ENCODE assay signal across 11 mouse cellular contexts in the genomic region with DNA sequence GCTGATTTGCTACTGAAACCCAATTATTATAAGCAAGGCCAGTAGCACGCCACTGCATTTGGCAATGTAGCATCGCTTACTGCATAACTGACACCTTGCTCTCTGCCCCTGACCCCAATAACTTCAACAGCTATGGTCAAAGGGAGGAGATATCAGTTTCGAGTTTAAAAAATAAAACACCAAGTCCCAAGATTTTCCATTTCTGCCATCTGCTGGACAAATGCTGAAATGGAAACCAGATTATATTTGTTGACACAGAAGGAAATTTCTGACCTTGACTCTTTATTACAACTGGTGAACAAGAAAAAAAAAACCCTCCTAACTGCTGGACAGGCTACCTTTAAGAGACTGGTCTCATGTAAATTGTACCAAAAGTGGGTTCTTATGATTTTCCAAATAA. TPM values are rescaled to one million over a fixed set of nuclear protein-coding genes. Genes with fewer than 3 reads are reported as not detected.
A peak's percentile ranks its signal among the peaks of the same experiment; 100 is the strongest.
DNase-seq lines count a peak whose midpoint lies in the region; ATAC-seq and TF ChIP-seq lines count a peak whose summit lies in the region.
"Had no signal": no experiment of that assay in that cellular context is flagged by ENCODE, and none has a peak within 500 bp of the region (broad histone marks: within the 10 kb centered on the region; RNA-seq: fewer than 3 reads in every experiment).

No protein-coding gene starts in this region.

- peak; percentile 47 for DNase-seq in forebrain, embryonic 14.5 days (ENCODE audit: low spot score)
- DNase-seq in left cerebral cortex, adult 2 months (ENCODE audit: extremely low spot score in 1 of 2, low spot score in 2 of 2) = no peak
- no peak for DNase-seq in left cerebral cortex, adult 11 months (ENCODE audit: low spot score)
- peak; percentile 67 for DNase-seq in MN1 (ENCODE audit: low spot score)
- DNase-seq in embryo, embryonic 9.5 days (ENCODE audit: extremely low spot score) = peak; percentile 12
- DNase-seq in spleen, adult 18-20 months = no peak

- no peaks in the 10 kb centered on the region for H3K9me3 ChIP-seq in forebrain, embryonic 14.5 days (replicated peaks; ENCODE audit: control insufficient read depth, low read length)
- H3K9me3 ChIP-seq in forebrain, embryonic 16.5 days (ENCODE audit: control insufficient read depth, low read length) = no peaks in the 10 kb centered on the region
- H3K9me3 ChIP-seq: limb, embryonic 13.5 days; neural tube, embryonic 15.5 days had no signal

- no peak overlapping the region for H3K4me2 ChIP-seq in forebrain, embryonic 14.5 days (ENCODE audit: low read length)
- H3K4me2 ChIP-seq in forebrain, embryonic 16.5 days (ENCODE audit: low read length) = no peak overlapping the region
- H3K4me2 ChIP-seq: limb, embryonic 13.5 days; neural tube, embryonic 15.5 days had no signal

- no peak overlapping the region for H3K9ac ChIP-seq in forebrain, embryonic 14.5 days (ENCODE audit: low read length)
- no peak overlapping the region for H3K9ac ChIP-seq in forebrain, embryonic 16.5 days (replicated peaks; ENCODE audit: low read depth, low read length)
- H3K9ac ChIP-seq: limb, embryonic 13.5 days; neural tube, embryonic 15.5 days had no signal

- H3K4me1 ChIP-seq in forebrain, embryonic 14.5 days (ENCODE audit: control insufficient read depth, insufficient read depth, low read length) = peaks cover 9% of the 10 kb centered on the region; the same call in 1 of the 2 replicates
- peaks cover 15% of the 10 kb centered on the region for H3K4me1 ChIP-seq in forebrain, embryonic 16.5 days (replicated peaks; ENCODE audit: control insufficient read depth, insufficient read depth, low read length)

- no peak for ATAC-seq in forebrain, embryonic 14.5 days
- ATAC-seq in forebrain, embryonic 16.5 days = no peak
- ATAC-seq in erythroblast, adult 5-6 weeks (replicated peaks; ENCODE audit: low FRiP score, poor library complexity, severe bottlenecking) = no peak

- intact Hi-C loops in left cerebral cortex, adult 2 months (cut with DNase I) = loop anchor here (1.0 to 10.0 kb wide), 2 partner anchors 119 to 319 kb away; no protein-coding TSS in a partner anchor

- H3K4me3 ChIP-seq in forebrain, embryonic 14.5 days (ENCODE audit: low read depth, low read length) = no peak overlapping the region
- H3K4me3 ChIP-seq in forebrain, embryonic 16.5 days (replicated peaks; ENCODE audit: low read length) = no peak overlapping the region
- no peak overlapping the region for H3K4me3 ChIP-seq in left cerebral cortex, adult 2 months
- H3K4me3 ChIP-seq: limb, embryonic 13.5 days; neural tube, embryonic 15.5 days had no signal

- WGBS in forebrain, embryonic 14.5 days = 55% methylated on average over 3 of the region's 3 CpGs
- 52% methylated on average over 3 of the region's 3 CpGs for WGBS in forebrain, embryonic 16.5 days

- H3K27ac ChIP-seq in forebrain, embryonic 14.5 days (ENCODE audit: low read depth, low read length) = no peak overlapping the region
- H3K27ac ChIP-seq in forebrain, embryonic 16.5 days (ENCODE audit: low read length) = no peak overlapping the region
- H3K27ac ChIP-seq in left cerebral cortex, adult 2 months = no peak overlapping the region
- H3K27ac ChIP-seq: limb, embryonic 13.5 days; neural tube, embryonic 15.5 days had no signal

- no peaks in the 10 kb centered on the region for H3K36me3 ChIP-seq in forebrain, embryonic 14.5 days (ENCODE audit: control insufficient read depth, insufficient read depth, low read length)
- H3K36me3 ChIP-seq in forebrain, embryonic 16.5 days (ENCODE audit: control insufficient read depth, insufficient read depth) = no peaks in the 10 kb centered on the region
- H3K36me3 ChIP-seq: limb, embryonic 13.5 days; neural tube, embryonic 15.5 days had no signal

- TF ChIP-seq CTCF in left cerebral cortex, adult 2 months (IDR thresholded peaks at IDR 0.05) = peak; percentile 67

- H3K27me3 ChIP-seq in forebrain, embryonic 14.5 days (replicated peaks; ENCODE audit: control insufficient read depth, insufficient read depth, low read length) = no peaks in the 10 kb centered on the region
- H3K27me3 ChIP-seq in forebrain, embryonic 16.5 days (replicated peaks; ENCODE audit: control insufficient read depth, insufficient read depth, low read length) = no peaks in the 10 kb centered on the region
- H3K27me3 ChIP-seq: limb, embryonic 13.5 days; neural tube, embryonic 15.5 days had no signal

RNA-seq across cellular contexts. Expression of a gene that starts 18.9 kb away (rescaled TPM):
- not detected in 2 replicates for polyA plus RNA-seq in forebrain, embryonic 14.5 days (2014; fragmentation: Nextera tagmentation; extraction: Ambion mirVana)
- not detected in 2 replicates for polyA plus RNA-seq in forebrain, embryonic 16.5 days (2015; fragmentation: Nextera tagmentation; extraction: Ambion mirVana)
- total RNA-seq in left cerebral cortex, adult 2 months (2021) = under 1 TPM in 1 of 2 experiments, not detected in 1; 0.72 TPM
- total RNA-seq in erythroblast, adult 5-6 weeks (2015; ENCODE audit: low replicate concordance) = not detected in 2 replicates
- total RNA-seq in erythroblast, adult 5-6 weeks (2017; ENCODE audit: low replicate concordance) = 1.7 TPM in 1 of 2 replicates, not detected in the other
- total RNA-seq: heart, postnatal 14 days had no signal
- polyA plus RNA-seq: limb, embryonic 13.5 days; neural tube, embryonic 15.5 days had no signal

Comparison
In these comparisons a context has a peak if more than half of its experiments do, and no peak if none do; other contexts are left out.
1. DNase-seq: peak in forebrain, embryonic 14.5 days (single experiment), MN1 (single experiment) and embryo, embryonic 9.5 days (single experiment); none in left cerebral cortex, adult 2 months (0 of 2), left cerebral cortex, adult 11 months (single experiment) and spleen, adult 18-20 months (0 of 2).